Mouse (Mus musculus): ENCODE results near the gene Vps37c. TPM values are rescaled to one million over a fixed set of nuclear protein-coding genes. Genes with fewer than 3 reads are reported as not detected.

The Vps37c gene
- total RNA-seq (2023), result 24.4 TPM

GRCm38 (mm10) chr19:10688537-10689352 is at the start of gene Vps37c:
TSS of gene Vps37c (plus strand) at chr19:10688735.

GRCm38 (mm10) chr19:10677915-10678771 is 10.4 kb upstream of the Vps37c start, which contains the start of gene Pga5:
TSS of gene Pga5 (minus strand) at chr19:10678071.

GRCm38 (mm10) chr19:10738811-10739210 is 50.3 kb downstream of the Vps37c start, which contains the start of gene Cd5:
TSS of gene Cd5 (minus strand) at chr19:10739002.

Other genes with a start within 250 kb of the Vps37c start
- gene Lrrc10b, start 231.3 kb upstream of the Vps37c start, total RNA-seq (2023), result not detected
- 4.2 TPM for gene Ppp1r32, start 205.8 kb upstream of the Vps37c start, total RNA-seq (2023)
- gene Cpsf7, start 163.5 kb upstream of the Vps37c start, total RNA-seq (2023), result 132 TPM
- gene Sdhaf2, start 162.6 kb upstream of the Vps37c start, total RNA-seq (2023), result 44.8 TPM
- gene Tmem216, start 132.5 kb upstream of the Vps37c start, total RNA-seq (2023), result 6.9 TPM
- gene Cyb561a3, start 111.6 kb upstream of the Vps37c start, total RNA-seq (2023), result 20.5 TPM
- 8.3 TPM for gene Tmem138, start 111.4 kb upstream of the Vps37c start, total RNA-seq (2023)
- gene Ddb1, start 83.4 kb upstream of the Vps37c start, total RNA-seq (2023), result 225 TPM
- 9.8 TPM for gene Tkfc, start 83.1 kb upstream of the Vps37c start, total RNA-seq (2023)
- gene Vwce, start 54.5 kb upstream of the Vps37c start, total RNA-seq (2023), result 11.3 TPM
- gene Pga5, start 10.7 kb upstream of the Vps37c start, total RNA-seq (2023), result not detected
- 341 TPM for gene Cd5, start 50.3 kb downstream of the Vps37c start, total RNA-seq (2023)
- 291 TPM for gene Cd6, start 141.3 kb downstream of the Vps37c start, total RNA-seq (2023)
- gene Slc15a3, start 151.0 kb downstream of the Vps37c start, total RNA-seq (2023), result 2.1 TPM
- 0.44 TPM for gene Tmem132a, start 181.2 kb downstream of the Vps37c start, total RNA-seq (2023)
- 27.3 TPM for gene Tmem109, start 193.3 kb downstream of the Vps37c start, total RNA-seq (2023)
- 109 TPM for gene Prpf19, start 206.5 kb downstream of the Vps37c start, total RNA-seq (2023)
- gene Zp1, start 231.9 kb downstream of the Vps37c start, total RNA-seq (2023), result not detected
- gene Ptgdr2, start 248.4 kb downstream of the Vps37c start, total RNA-seq (2023), result not detected

All from CD4-positive naive resting alpha-beta T cell, adult 57 days (primary cell).